Mouse (Mus musculus) kidney, postnatal 0 days (tissue): Measurements from ENCODE around the gene Msantd1. TPM values are rescaled to one million over a fixed set of nuclear protein-coding genes. Genes with fewer than 3 reads are reported as not detected.

Experiments
- ATAC-seq: fragments of 200-750 bp; cut with Nextera tagmentation; replicated peaks from 2 replicates; pipeline ENCODE4 v1.8.0; 2017; ENCODE audit warnings: low read depth, moderate number of reproducible peaks, moderate TSS enrichment, moderate library complexity; ENCODE audit not compliant: low FRiP score
- DNase-seq: peaks from one replicate; pipeline ENCODE4 v3.0.0-alpha.2; 2016; ENCODE audit warnings: low spot score
- H3K27ac ChIP-seq: fragments of 300-500 bp; sonication (generic); 2 replicates; pipeline ENCODE4 v1.5.1; 2014; ENCODE audit warnings: mild to moderate bottlenecking
- H3K27me3 ChIP-seq: fragments of 300-500 bp; sonication (generic); 2 replicates; pipeline ENCODE4 v1.6.1; 2014; ENCODE audit warnings: low read length, mixed read lengths; ENCODE audit not compliant: insufficient read depth
- H3K36me3 ChIP-seq: fragments of 300-500 bp; sonication (generic); 2 replicates; pipeline ENCODE4 v1.6.1; 2014; ENCODE audit warnings: low read length, mixed read lengths; ENCODE audit not compliant: insufficient read depth
- H3K4me1 ChIP-seq: fragments of 300-500 bp; sonication (generic); replicated peaks from 2 replicates; pipeline ENCODE4 v1.6.1; 2014; ENCODE audit warnings: antibody characterized with exemption, low read length, mixed read lengths; ENCODE audit not compliant: insufficient read depth
- H3K4me2 ChIP-seq: fragments of 300-500 bp; sonication (generic); 2 replicates; pipeline ENCODE4 v1.6.1; 2014; ENCODE audit warnings: mild to moderate bottlenecking, low read length, moderate library complexity, mixed read lengths
- H3K4me3 ChIP-seq: fragments of 300-500 bp; sonication (generic); replicated peaks from 2 replicates; pipeline ENCODE4 v1.5.1; 2014; ENCODE audit warnings: low read depth, low read length
- H3K9ac ChIP-seq: fragments of 300-500 bp; sonication (generic); 2 replicates; pipeline ENCODE4 v1.6.1; 2014; ENCODE audit warnings: low read depth, low read length
- H3K9me3 ChIP-seq: fragments of 300-500 bp; sonication (generic); replicated peaks from 2 replicates; pipeline ENCODE4 v1.6.1; 2016; ENCODE audit warnings: low read length, inconsistent platforms, mixed read lengths
- CTCF ChIP-seq: IDR thresholded peaks from 2 replicates; pipeline ENCODE4 v1.5.1; 2016; ENCODE audit warnings: antibody characterized with exemption, low read depth, mild to moderate bottlenecking, moderate library complexity
- WGBS: fragments of 180-500 bp; shearing (Covaris S2); extraction: QIAGEN DNeasy Blood & Tissue Kit; methylation state at CpG from one replicate; pipeline ENCODE4 v1.1.7; 2014; 5-methylcytosine and 5-hydroxymethylcytosine counted together
- polyA plus RNA-seq: library from polyadenylated mRNA; unstranded; fragments of >200 nt; fragmentation: Nextera tagmentation; extraction: Ambion mirVana; gene quantifications from 2 replicates; pipeline ENCODE4 v1.2.1, GENCODE M21; 2015

Msantd1 gene
- polyA plus RNA-seq, 1 experiment from 2014 or later, result 0.25 TPM

DNA sequence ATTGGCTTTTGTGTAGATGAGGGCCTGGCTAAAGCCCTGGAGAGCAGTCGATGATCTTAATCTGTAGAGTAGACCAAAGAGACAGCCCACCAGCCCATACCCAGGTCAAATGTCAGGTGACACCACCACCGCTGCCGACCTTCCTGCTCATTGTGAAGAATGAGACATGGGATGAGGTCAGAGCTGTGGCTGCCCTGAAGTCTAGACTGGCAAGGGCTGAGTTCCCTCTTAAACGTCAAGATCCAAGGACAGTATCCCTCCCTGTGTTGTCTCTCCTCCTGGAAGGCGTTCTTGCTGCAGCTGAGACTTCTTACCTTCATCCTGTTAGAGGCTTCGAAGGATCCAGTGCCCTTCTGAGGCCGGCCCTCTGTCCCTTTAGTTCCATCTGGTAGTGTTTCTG is 48.3 kb downstream of the Msantd1 start:
- no peak for ATAC-seq

DNA sequence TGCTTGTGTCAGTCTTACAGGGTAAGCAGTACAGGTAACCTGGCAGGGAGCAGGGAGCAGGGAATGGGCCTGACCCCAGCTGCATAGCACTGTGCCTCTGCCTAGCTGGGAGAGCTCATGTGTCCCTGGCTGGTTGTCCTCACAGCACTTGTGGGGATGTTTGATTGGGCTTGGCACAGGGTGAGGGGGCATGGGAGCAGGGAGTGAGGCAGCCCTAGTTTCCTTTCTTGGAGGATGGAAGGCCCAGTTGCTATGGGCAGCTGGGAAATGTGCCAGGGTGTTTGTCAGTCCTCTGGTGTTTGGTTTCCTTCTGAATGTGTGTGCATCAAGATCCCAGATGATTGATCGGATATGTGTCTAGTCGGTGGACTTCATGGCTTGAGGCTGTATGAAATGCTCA is 49.2 kb downstream of the Msantd1 start:
- Histone ChIP-seq H3K4me3 (no peak overlapping the region), H3K4me2 (no peak overlapping the region), H3K9me3 (no peaks in the 10 kb centered on the region), H3K27me3 (no peaks in the 10 kb centered on the region), H3K36me3 (no peaks in the 10 kb centered on the region), H3K27ac (no peak overlapping the region), H3K4me1 (peaks cover 3% of the 10 kb centered on the region; the same call in 1 of the 2 replicates), H3K9ac (no peak overlapping the region)
- WGBS, result 57% methylated on average over 2 of the region's 2 CpGs
- ATAC-seq, result no peak
- peak; percentile 28 for DNase-seq
- TF ChIP-seq CTCF, result no peak

More for the DNA sequence above, 48.3 kb downstream of the Msantd1 start:
- Histone ChIP-seq H3K27ac (no peak overlapping the region), H3K36me3 (no peaks in the 10 kb centered on the region), H3K4me2 (no peak overlapping the region), H3K9me3 (no peaks in the 10 kb centered on the region), H3K9ac (no peak overlapping the region), H3K27me3 (no peaks in the 10 kb centered on the region), H3K4me1 (peaks cover 5% of the 10 kb centered on the region), H3K4me3 (no peak overlapping the region)
- no peak for TF ChIP-seq CTCF
- no peak for DNase-seq
- 74% methylated on average over 7 of the region's 7 CpGs for WGBS

GRCm38 (mm10) chr5:34960021-34960420 is 52.2 kb downstream of the Msantd1 start:
- 87% methylated on average over 1 of the region's 1 CpGs for WGBS
- TF ChIP-seq CTCF, result no peak
- Histone ChIP-seq H3K4me3 (no peak overlapping the region), H3K9me3 (no peaks in the 10 kb centered on the region), H3K4me1 (peaks cover 3% of the 10 kb centered on the region; the same call in 1 of the 2 replicates), H3K27ac (no peak overlapping the region), H3K4me2 (no peak overlapping the region), H3K9ac (no peak overlapping the region), H3K27me3 (no peaks in the 10 kb centered on the region), H3K36me3 (peaks cover under 1% of the 10 kb centered on the region; the same call in 1 of the 2 replicates)
- ATAC-seq (no peak), DNase-seq (no peak)

DNA sequence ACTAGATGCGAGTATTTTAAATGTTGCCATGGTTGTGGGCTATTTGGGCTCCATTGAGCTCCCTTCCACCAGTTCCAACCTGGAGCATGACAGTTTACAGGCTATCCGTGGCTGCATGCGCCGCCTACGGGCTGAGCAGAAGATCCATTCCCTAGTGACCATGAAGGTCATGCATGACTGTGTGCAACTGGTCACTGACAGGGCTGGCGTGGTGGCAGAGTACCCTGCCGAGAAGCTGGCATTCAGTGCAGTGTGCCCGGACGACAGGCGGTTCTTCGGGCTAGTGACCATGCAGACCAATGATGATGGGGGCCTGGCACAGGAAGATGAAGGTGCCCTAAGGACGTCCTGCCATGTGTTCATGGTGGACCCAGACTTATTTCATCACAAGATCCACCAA is 57.7 kb downstream of the Msantd1 start:
- no peak for TF ChIP-seq CTCF
- ATAC-seq (no peak), DNase-seq (no peak)
- Histone ChIP-seq H3K9me3 (no peaks in the 10 kb centered on the region), H3K4me1 (no peaks in the 10 kb centered on the region), H3K4me3 (no peak overlapping the region), H3K27ac (no peak overlapping the region), H3K4me2 (no peak overlapping the region), H3K9ac (no peak overlapping the region), H3K27me3 (no peaks in the 10 kb centered on the region), H3K36me3 (peaks cover 15% of the 10 kb centered on the region; the same call in 1 of the 2 replicates)
- 85% methylated on average over 12 of the region's 12 CpGs for WGBS

DNA sequence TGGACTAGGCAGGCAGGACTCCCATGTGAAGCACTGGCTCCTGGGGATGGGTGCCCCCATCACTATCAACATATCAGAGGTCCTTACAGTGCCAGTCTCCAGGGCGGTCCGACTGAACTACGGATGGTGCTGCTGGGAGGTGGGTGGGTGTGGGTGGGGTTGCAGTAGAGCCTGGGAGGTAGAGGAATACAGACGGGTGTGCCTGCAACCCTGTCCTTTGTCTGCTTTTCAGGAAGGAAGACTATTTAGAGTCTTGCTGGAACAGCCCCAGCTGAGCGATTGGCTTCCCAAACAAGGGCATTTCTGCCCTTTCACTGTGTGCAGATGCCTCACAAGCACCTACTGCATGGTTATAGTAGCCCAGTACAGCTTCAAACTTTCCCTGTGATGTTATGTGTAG is 60.6 kb downstream of the Msantd1 start:
- H3K27me3 ChIP-seq, result no peaks in the 10 kb centered on the region
- H3K36me3 ChIP-seq, result peaks cover 15% of the 10 kb centered on the region; the same call in 1 of the 2 replicates
- H3K9ac ChIP-seq, result no peak overlapping the region
- no peak for DNase-seq
- H3K4me1 ChIP-seq, result no peaks in the 10 kb centered on the region
- H3K4me2 ChIP-seq, result no peak overlapping the region
- H3K4me3 ChIP-seq, result no peak overlapping the region
- no peaks in the 10 kb centered on the region for H3K9me3 ChIP-seq
- no peak for ATAC-seq
- WGBS, result 81% methylated on average over 5 of the region's 5 CpGs
- H3K27ac ChIP-seq, result no peak overlapping the region
- TF ChIP-seq CTCF, result no peak

- no peak for TF ChIP-seq CTCF
- H3K4me3 ChIP-seq, result no peak overlapping the region
- H3K36me3 ChIP-seq, result 0 out of 2 replicates have a peak, but pooled peaks cover 15% of the 10 kb centered on the region
- no peak for DNase-seq
- ATAC-seq, result no peak
- no peaks in the 10 kb centered on the region for H3K27me3 ChIP-seq
- WGBS, result 92% methylated on average over 3 of the region's 3 CpGs
- H3K4me1 ChIP-seq, result no peaks in the 10 kb centered on the region
- H3K9ac ChIP-seq, result no peak overlapping the region
- H3K4me2 ChIP-seq, result no peak overlapping the region
- H3K9me3 ChIP-seq, result no peaks in the 10 kb centered on the region
- H3K27ac ChIP-seq, result no peak overlapping the region
These were observed 64.7 kb downstream of the Msantd1 start for GRCm38 (mm10) chr5:34972471-34972870.

Other genes starting within 250 kb of the Msantd1 start
- gene Nop14, start 247.9 kb upstream of the Msantd1 start, polyA plus RNA-seq, result 22.3 and 22.7 TPM in 2 replicates
- gene Grk4, start 247.6 kb upstream of the Msantd1 start, polyA plus RNA-seq, result 2.2 and 3.6 TPM in 2 replicates
- gene Htt, start 146.3 kb upstream of the Msantd1 start, polyA plus RNA-seq, result 4.1 and 5.6 TPM in 2 replicates
- 17.5 and 19.2 TPM in 2 replicates for gene Rgs12, start 41.4 kb downstream of the Msantd1 start, polyA plus RNA-seq
- 4.1 and 5.2 TPM in 2 replicates for gene Hgfac, start 133.5 kb downstream of the Msantd1 start, polyA plus RNA-seq
- gene Dok7, start 148.8 kb downstream of the Msantd1 start, polyA plus RNA-seq, result 0.89 and 1.3 TPM in 2 replicates
- gene Lrpap1, start 197.8 kb downstream of the Msantd1 start, polyA plus RNA-seq, result 265 and 288 TPM in 2 replicates